Mouse (Mus musculus): ENCODE measurements around the gene BC048679. TPM values are rescaled to one million over a fixed set of nuclear protein-coding genes. Genes with fewer than 3 reads are reported as not detected.
"Not testable (repeated sequence)": the region's sequence is repeated elsewhere in the genome, so short reads cannot be mapped to it uniquely, and the experiment has no call there.

Gene BC048679
- total RNA-seq, 2 experiments from 2014 or later: not detected

- not testable (repeated sequence) for DNase-seq (ENCODE audit: low spot score in 2 of 2)
These were observed 19.8 kb downstream of the BC048679 start for GRCm38 (mm10) chr7:81478261-81478660.

- DNase-seq (ENCODE audit: low spot score in 2 of 2): no peak
These were observed 21.2 kb downstream of the BC048679 start for GRCm38 (mm10) chr7:81476833-81477232.

- no peak for DNase-seq (ENCODE audit: low spot score in 2 of 2)
These were observed 22.9 kb downstream of the BC048679 start for GRCm38 (mm10) chr7:81475221-81475620.

- no peak for DNase-seq (ENCODE audit: low spot score in 2 of 2)
These were observed 33.1 kb downstream of the BC048679 start for GRCm38 (mm10) chr7:81464906-81465450.

- no peak for DNase-seq (ENCODE audit: low spot score in 2 of 2)
These were observed 34.0 kb downstream of the BC048679 start for GRCm38 (mm10) chr7:81464116-81464515.

- DNase-seq (ENCODE audit: low spot score in 2 of 2): no peak
These were observed 35.3 kb downstream of the BC048679 start for GRCm38 (mm10) chr7:81462815-81463214.

GRCm38 (mm10) chr7:81455155-81455651 lies 42.9 kb downstream of the BC048679 start, which contains the start of gene Cpeb1:
Gene Cpeb1 (minus strand): TSS chr7:81455465.
- no peak for DNase-seq (ENCODE audit: low spot score in 2 of 2)

GRCm38 (mm10) chr7:81454331-81455039 lies 43.6 kb downstream of the BC048679 start:
- no peak for DNase-seq (ENCODE audit: low spot score in 2 of 2)

GRCm38 (mm10) chr7:81453443-81454274 lies 44.4 kb downstream of the BC048679 start:
- no peak for DNase-seq (ENCODE audit: low spot score in 2 of 2)

GRCm38 (mm10) chr7:81452971-81453441 lies 45.1 kb downstream of the BC048679 start:
- DNase-seq (ENCODE audit: low spot score in 2 of 2): no peak

Other genes starting within 250 kb of the BC048679 start
- 1,000 to 10,000 TPM; 1,568 to 1,571 TPM for gene Rps17, start 153.0 kb downstream of the BC048679 start, total RNA-seq (2021)
- gene Cpeb1, start 42.8 kb downstream of the BC048679 start, total RNA-seq (2021): 10 to 100 TPM; 17.4 to 17.8 TPM
- 10 to 100 TPM; 15.3 to 19.2 TPM for gene Ap3b2, start 4.4 kb downstream of the BC048679 start, total RNA-seq (2021)
- gene Fsd2, start 68.7 kb upstream of the BC048679 start, total RNA-seq (2021): 1 to 10 TPM; 2.4 to 4.5 TPM
- 10 to 100 TPM; 18.8 to 21.5 TPM for gene Whamm, start 73.0 kb upstream of the BC048679 start, total RNA-seq (2021)
- 1 to 10 TPM; 5.0 to 9.1 TPM for gene Homer2, start 209.2 kb upstream of the BC048679 start, total RNA-seq (2021)

Data from adrenal gland, postnatal 4 days (tissue).